Mouse (Mus musculus) liver, embryonic 14 days (tissue): ENCODE data around the gene Tlr2. TPM values are rescaled to one million over a fixed set of nuclear protein-coding genes. Genes with fewer than 3 reads are reported as not detected.

ENCODE experiments used
- polyA plus RNA-seq: library from polyadenylated mRNA; depleted of rRNA; stranded (reverse); fragments of >200 nt; gene quantifications from 2 replicates; pipeline ENCODE4 v1.2.3, GENCODE M21; 2012; rRNA removed

Tlr2 gene
- 1.1 and 1.5 TPM in 2 replicates for polyA plus RNA-seq

GRCm38 (mm10) chr3:83841095-83841850 lies at the start of gene Tlr2:
TSS of gene Tlr2 (minus strand) at chr3:83841767.

Other genes starting within 250 kb of the Tlr2 start
- 0.83 and 4.2 TPM in 2 replicates for gene Sfrp2, start 75.4 kb downstream of the Tlr2 start, polyA plus RNA-seq
- 15.4 and 19.8 TPM in 2 replicates for gene Tmem131l, start 198.4 kb upstream of the Tlr2 start, polyA plus RNA-seq